Mouse (Mus musculus): ENCODE measurements around the gene Nudt2. TPM values are rescaled to one million over a fixed set of nuclear protein-coding genes. Genes with fewer than 3 reads are reported as not detected.
"Not testable (repeated sequence)": the region's sequence is repeated elsewhere in the genome, so short reads cannot be mapped to it uniquely, and the experiment has no call there.

Nudt2 gene
- 72.5 and 82.6 TPM in 2 replicates for polyA plus RNA-seq (2014; fragmentation: Nextera tagmentation; extraction: Ambion mirVana)

DNA sequence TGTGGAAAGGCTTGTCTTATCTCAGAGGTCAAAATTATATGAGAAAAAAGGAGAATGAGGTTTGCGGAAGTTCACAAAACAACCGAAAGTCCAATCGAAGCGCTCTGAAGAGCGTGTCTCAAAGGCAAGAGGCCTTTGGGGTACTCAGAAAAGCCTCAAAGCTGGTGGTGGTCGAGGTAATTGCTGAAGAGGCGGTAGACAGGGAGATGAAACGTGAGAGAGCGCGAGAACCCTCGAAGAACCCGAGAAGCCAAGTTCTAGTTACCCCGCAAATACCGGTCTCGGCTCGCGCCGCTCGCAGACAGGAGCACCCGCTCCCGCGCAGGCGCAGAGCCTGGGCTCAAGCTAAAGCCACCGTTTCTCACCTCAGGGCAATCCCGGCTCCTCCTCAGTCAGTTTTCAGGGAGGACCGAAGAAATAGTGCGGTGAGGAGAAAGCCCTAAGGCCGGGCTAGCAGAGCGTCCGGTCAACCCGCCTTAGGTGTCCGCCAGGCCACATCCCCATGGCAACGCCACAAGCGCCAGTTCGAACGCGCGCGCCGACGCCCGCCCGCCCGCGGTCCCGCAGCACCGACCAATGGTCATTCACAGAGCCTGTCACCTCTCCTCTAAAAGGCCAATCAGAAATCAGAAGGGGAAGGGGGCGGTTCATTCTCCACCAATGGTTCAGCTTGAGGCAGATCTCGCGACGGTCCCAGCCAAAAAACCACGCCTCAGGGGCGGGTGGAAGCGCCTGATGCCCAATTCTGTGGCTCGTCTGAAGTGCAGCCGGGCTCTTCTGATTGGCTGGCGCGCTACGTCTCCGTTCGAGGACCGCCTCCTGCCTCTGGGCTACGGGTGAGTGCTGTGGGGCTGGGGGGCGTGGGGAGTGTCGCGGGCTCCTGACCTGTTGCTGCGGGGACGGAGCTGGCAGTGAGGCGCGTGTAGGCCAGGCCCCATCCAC, at the start of gene Nudt2, which contains the start of gene Kif24:
Gene Nudt2 (plus strand): TSS at position 807 of the 942 bp plus-strand sequence.
Gene Kif24 (minus strand): TSS at position 543 of the 942 bp plus-strand sequence.
- Histone ChIP-seq H3K27me3 (ENCODE audit: control insufficient read depth, insufficient read depth, low read length) (no peaks in the 10 kb centered on the region), H3K9ac (peak within 1 kb of the TSS; percentile 74), H3K9me3 (ENCODE audit: control insufficient read depth, low read length) (no peaks in the 10 kb centered on the region), H3K4me3 (replicated peaks; ENCODE audit: low read length) (peak within 1 kb of the TSS; percentile 67), H3K4me1 (replicated peaks; ENCODE audit: control insufficient read depth, insufficient read depth, low read length) (peaks cover 5% of the 10 kb centered on the region), H3K4me2 (replicated peaks) (peak within 1 kb of the TSS; percentile 53), H3K36me3 (replicated peaks; ENCODE audit: control insufficient read depth, insufficient read depth) (no peaks in the 10 kb centered on the region), H3K27ac (peak within 1 kb of the TSS; percentile 44)
- DNase-seq (ENCODE audit: low spot score) (peak; percentile 99), ATAC-seq (ENCODE audit: low FRiP score) (peak; percentile 98)
- WGBS: under 1% methylated on average over 70 of the region's 70 CpGs

DNA sequence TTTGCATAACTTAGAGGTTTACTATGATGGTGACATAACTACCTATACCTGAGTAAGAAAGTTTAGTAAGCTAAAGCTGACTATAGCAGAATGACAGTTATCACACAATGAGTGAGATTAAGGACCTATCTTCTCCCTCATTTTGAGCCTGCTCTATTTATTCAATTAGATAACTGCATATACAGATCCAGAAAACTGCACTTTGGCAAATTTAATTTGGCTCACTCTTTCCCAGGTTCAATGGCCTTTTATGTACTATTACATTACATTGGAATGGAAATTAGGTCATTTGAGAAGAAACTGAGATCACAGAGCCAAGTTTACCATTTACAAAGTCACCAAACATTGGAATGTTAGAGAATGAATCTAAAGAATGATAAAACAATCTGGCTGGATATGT, 48.0 kb upstream of the Nudt2 start:
- Histone ChIP-seq H3K27me3 (ENCODE audit: control insufficient read depth, insufficient read depth, low read length) (no peaks in the 10 kb centered on the region), H3K4me1 (replicated peaks; ENCODE audit: control insufficient read depth, insufficient read depth, low read length) (no peaks in the 10 kb centered on the region)

DNA sequence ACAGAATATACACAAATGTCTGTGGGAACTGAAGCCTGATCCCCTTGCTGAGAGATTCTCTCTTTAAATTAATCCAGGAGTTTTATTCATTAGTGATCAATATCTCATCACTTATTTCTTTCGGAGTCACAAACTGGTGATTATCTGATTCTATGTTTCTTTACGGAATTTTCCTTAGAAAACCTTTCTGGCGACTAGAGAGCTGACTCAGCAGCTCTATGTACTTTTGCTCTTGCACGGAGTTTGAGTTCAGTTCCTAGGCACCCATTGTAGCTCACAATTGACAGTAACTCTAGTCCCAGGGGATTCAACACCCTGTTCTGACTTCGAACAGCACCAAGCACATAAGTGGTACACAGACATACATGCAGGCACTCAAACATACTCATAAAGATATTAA, 26.0 kb upstream of the Nudt2 start:
- no peaks in the 10 kb centered on the region for H3K36me3 ChIP-seq (replicated peaks; ENCODE audit: control insufficient read depth, insufficient read depth)
- H3K4me2 ChIP-seq (replicated peaks): no peak overlapping the region
- H3K9me3 ChIP-seq (ENCODE audit: control insufficient read depth, low read length): no peaks in the 10 kb centered on the region
- no peaks in the 10 kb centered on the region for H3K27me3 ChIP-seq (ENCODE audit: control insufficient read depth, insufficient read depth, low read length)
- H3K4me3 ChIP-seq (replicated peaks; ENCODE audit: low read length): no peak overlapping the region
- H3K4me1 ChIP-seq (replicated peaks; ENCODE audit: control insufficient read depth, insufficient read depth, low read length): no peaks in the 10 kb centered on the region
- 89% methylated on average over 5 of the region's 5 CpGs for WGBS
- H3K27ac ChIP-seq: no peak overlapping the region
- ATAC-seq (ENCODE audit: low FRiP score) (no peak), DNase-seq (ENCODE audit: low spot score) (no peak)
- H3K9ac ChIP-seq: no peak overlapping the region

More for the DNA sequence above, 48.0 kb upstream of the Nudt2 start:
- H3K9me3 ChIP-seq (ENCODE audit: control insufficient read depth, low read length): no peaks in the 10 kb centered on the region
- no peak for DNase-seq (ENCODE audit: low spot score)
- H3K27ac ChIP-seq: no peak overlapping the region
- no peak overlapping the region for H3K4me3 ChIP-seq (replicated peaks; ENCODE audit: low read length)
- no peak for ATAC-seq (ENCODE audit: low FRiP score)
- no peaks in the 10 kb centered on the region for H3K36me3 ChIP-seq (replicated peaks; ENCODE audit: control insufficient read depth, insufficient read depth)
- H3K9ac ChIP-seq: no peak overlapping the region
- no peak overlapping the region for H3K4me2 ChIP-seq (replicated peaks)

DNA sequence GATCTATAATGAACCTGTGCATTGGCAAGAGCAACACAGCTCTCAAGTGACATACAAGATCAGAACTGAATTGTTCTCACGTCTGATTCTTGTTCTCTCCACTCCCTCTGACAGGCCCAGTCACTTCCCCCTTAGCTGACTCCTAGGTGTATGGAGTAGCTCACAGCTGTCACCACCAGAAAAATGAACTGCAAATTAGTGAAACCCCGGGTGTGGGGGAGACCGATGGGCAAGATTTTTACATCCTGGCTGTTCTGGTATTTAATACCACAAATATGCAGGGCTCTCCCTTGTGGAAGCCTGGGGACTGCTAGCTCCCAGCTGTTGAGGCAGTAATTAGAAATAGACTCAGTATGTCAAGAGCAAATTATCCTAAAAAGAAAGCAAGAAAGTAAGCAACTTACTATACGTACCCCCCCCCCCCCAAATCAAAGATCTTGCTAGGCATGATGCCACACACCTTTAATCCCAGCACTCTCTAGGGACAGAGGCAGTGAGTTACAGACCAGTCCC, 22.1 kb upstream of the Nudt2 start:
- no peak overlapping the region for H3K9ac ChIP-seq
- no peak overlapping the region for H3K4me2 ChIP-seq (replicated peaks)
- no peak for ATAC-seq (ENCODE audit: low FRiP score)
- H3K4me1 ChIP-seq (replicated peaks; ENCODE audit: control insufficient read depth, insufficient read depth, low read length): no peaks in the 10 kb centered on the region
- H3K27ac ChIP-seq: no peak overlapping the region
- no peak for DNase-seq (ENCODE audit: low spot score)
- H3K36me3 ChIP-seq (replicated peaks; ENCODE audit: control insufficient read depth, insufficient read depth): no peaks in the 10 kb centered on the region
- no peaks in the 10 kb centered on the region for H3K27me3 ChIP-seq (ENCODE audit: control insufficient read depth, insufficient read depth, low read length)
- no peak overlapping the region for H3K4me3 ChIP-seq (replicated peaks; ENCODE audit: low read length)
- 82% methylated on average over 4 of the region's 4 CpGs for WGBS
- no peaks in the 10 kb centered on the region for H3K9me3 ChIP-seq (ENCODE audit: control insufficient read depth, low read length)

DNA sequence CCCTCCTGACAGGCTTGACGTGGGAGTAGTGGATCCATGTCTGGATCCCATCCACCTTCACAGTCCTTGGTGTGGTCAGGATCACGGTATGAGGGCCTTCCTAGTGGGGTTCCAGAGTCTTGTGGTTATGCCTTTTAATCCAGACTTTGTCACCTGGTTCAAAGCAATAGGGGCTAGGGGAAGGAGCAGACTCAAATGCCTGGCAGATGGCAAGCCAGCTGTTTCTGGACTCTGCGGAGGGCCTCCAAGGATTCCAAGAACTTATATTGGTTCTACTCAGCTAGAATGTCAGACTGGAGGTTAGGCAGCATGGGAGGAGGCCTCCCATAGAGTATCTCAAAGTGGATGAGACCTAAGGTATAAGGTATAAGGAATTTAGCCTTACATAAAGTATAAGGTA, 17.4 kb upstream of the Nudt2 start:
- no peaks in the 10 kb centered on the region for H3K27me3 ChIP-seq (ENCODE audit: control insufficient read depth, insufficient read depth, low read length)
- DNase-seq (ENCODE audit: low spot score): no peak
- no peaks in the 10 kb centered on the region for H3K4me1 ChIP-seq (replicated peaks; ENCODE audit: control insufficient read depth, insufficient read depth, low read length)
- H3K9ac ChIP-seq: no peak overlapping the region
- WGBS: 96% methylated on average over 3 of the region's 3 CpGs
- no peak overlapping the region for H3K4me3 ChIP-seq (replicated peaks; ENCODE audit: low read length)
- ATAC-seq (ENCODE audit: low FRiP score): no peak
- no peaks in the 10 kb centered on the region for H3K36me3 ChIP-seq (replicated peaks; ENCODE audit: control insufficient read depth, insufficient read depth)
- no peak overlapping the region for H3K27ac ChIP-seq
- H3K4me2 ChIP-seq (replicated peaks): no peak overlapping the region
- no peaks in the 10 kb centered on the region for H3K9me3 ChIP-seq (ENCODE audit: control insufficient read depth, low read length)

DNA sequence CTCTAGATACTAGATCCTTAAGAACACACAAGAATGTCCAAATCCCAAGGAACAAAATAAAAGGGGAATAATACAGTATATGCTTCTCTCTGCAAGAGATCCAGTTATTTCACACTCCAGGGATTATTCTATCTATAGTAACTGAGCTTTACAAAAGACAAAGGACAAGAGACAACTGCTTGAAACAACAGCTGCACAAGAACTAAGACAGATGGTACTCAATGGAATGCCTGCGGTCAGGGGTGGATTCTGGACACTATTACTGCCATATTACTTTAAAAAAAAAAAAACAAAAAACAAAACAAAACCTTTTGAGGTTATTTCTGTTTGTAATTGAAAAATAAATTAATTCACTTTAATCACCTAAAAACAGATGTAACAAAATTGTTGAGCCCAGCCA, 4.3 kb upstream of the Nudt2 start:
- H3K27ac ChIP-seq: no peak overlapping the region
- WGBS: 95% methylated on average over 1 of the region's 1 CpGs
- no peak overlapping the region for H3K9ac ChIP-seq
- H3K27me3 ChIP-seq (ENCODE audit: control insufficient read depth, insufficient read depth, low read length): no peaks in the 10 kb centered on the region
- H3K4me3 ChIP-seq (replicated peaks; ENCODE audit: low read length): no peak overlapping the region
- no peak for DNase-seq (ENCODE audit: low spot score)
- no peaks in the 10 kb centered on the region for H3K9me3 ChIP-seq (ENCODE audit: control insufficient read depth, low read length)
- no peaks in the 10 kb centered on the region for H3K36me3 ChIP-seq (replicated peaks; ENCODE audit: control insufficient read depth, insufficient read depth)
- peaks cover 5% of the 10 kb centered on the region for H3K4me1 ChIP-seq (replicated peaks; ENCODE audit: control insufficient read depth, insufficient read depth, low read length)
- H3K4me2 ChIP-seq (replicated peaks): no peak overlapping the region
- no peak for ATAC-seq (ENCODE audit: low FRiP score)

DNA sequence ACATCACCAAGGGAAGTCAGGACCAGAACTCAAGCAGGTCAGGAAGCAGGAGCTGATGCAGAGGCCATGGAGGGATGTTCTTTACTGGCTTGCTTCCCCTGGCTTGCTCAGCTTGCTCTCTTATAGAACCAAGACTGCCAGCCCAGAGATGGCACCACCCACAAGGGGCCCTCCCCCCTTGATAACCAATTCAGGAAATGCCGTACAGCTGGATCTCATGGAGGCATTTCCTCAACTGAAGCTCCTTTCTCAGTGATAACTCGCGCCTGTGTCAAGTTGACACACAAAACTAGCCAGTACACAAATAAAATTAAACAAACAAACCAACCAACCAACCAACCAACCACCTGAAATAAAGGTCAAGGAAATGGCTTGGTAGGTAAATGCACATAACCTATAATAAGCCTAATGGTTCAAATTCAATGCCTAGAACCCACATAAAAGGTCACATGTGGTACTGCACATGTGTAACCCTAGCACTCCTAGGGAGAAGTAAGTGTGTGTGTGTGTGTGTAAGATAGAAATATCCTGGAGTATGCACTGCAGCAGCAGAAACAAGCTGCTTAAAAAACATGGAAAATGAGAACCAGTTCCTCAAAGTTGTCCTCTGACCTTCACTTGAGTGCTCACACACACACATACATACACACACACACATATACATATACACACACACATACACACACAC, 1.8 kb upstream of the Nudt2 start:
- not testable (repeated sequence) for DNase-seq (ENCODE audit: low spot score); H3K36me3 ChIP-seq (replicated peaks; ENCODE audit: control insufficient read depth, insufficient read depth); ATAC-seq (ENCODE audit: low FRiP score); H3K4me1 ChIP-seq (replicated peaks; ENCODE audit: control insufficient read depth, insufficient read depth, low read length); H3K4me3 ChIP-seq (replicated peaks; ENCODE audit: low read length); H3K9ac ChIP-seq; H3K27me3 ChIP-seq (ENCODE audit: control insufficient read depth, insufficient read depth, low read length); H3K27ac ChIP-seq; H3K9me3 ChIP-seq (ENCODE audit: control insufficient read depth, low read length)
- H3K4me2 ChIP-seq (replicated peaks): peak overlapping the region; percentile 53
- WGBS: 90% methylated on average over 3 of the region's 3 CpGs

DNA sequence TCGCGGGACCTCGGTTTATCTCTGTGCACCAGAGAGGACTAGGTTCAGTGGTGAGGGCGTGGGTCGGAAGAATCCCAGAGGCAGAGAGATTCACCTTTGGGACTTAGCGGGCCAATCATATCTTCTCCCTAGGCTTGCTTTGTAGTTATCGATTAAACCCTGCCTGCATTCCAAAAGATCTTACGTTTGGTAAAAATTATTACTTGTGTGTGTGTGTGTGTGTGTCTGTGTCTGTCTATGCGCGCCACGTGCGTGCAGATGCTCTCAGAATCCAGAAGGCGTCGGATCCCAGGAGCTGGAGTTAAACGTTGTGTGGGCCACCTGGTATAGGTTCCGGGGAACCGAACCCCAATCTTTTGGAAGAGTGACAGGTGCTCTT, 325 bp downstream of the Nudt2 start:
- Histone ChIP-seq H3K9me3 (ENCODE audit: control insufficient read depth, low read length) (no peaks in the 10 kb centered on the region), H3K27ac (peak overlapping the region; percentile 44; the same call in 1 of the 2 replicates), H3K4me3 (replicated peaks; ENCODE audit: low read length) (peak overlapping the region; percentile 67), H3K4me2 (replicated peaks) (peak overlapping the region; percentile 52), H3K9ac (peak overlapping the region; percentile 74), H3K36me3 (replicated peaks; ENCODE audit: control insufficient read depth, insufficient read depth) (no peaks in the 10 kb centered on the region), H3K27me3 (ENCODE audit: control insufficient read depth, insufficient read depth, low read length) (no peaks in the 10 kb centered on the region), H3K4me1 (replicated peaks; ENCODE audit: control insufficient read depth, insufficient read depth, low read length) (peaks cover 5% of the 10 kb centered on the region)
- ATAC-seq (ENCODE audit: low FRiP score) (no peak; the same call in 1 of the 2 replicates), DNase-seq (ENCODE audit: low spot score) (peak; percentile 51)
- 5% methylated on average over 17 of the region's 17 CpGs for WGBS

DNA sequence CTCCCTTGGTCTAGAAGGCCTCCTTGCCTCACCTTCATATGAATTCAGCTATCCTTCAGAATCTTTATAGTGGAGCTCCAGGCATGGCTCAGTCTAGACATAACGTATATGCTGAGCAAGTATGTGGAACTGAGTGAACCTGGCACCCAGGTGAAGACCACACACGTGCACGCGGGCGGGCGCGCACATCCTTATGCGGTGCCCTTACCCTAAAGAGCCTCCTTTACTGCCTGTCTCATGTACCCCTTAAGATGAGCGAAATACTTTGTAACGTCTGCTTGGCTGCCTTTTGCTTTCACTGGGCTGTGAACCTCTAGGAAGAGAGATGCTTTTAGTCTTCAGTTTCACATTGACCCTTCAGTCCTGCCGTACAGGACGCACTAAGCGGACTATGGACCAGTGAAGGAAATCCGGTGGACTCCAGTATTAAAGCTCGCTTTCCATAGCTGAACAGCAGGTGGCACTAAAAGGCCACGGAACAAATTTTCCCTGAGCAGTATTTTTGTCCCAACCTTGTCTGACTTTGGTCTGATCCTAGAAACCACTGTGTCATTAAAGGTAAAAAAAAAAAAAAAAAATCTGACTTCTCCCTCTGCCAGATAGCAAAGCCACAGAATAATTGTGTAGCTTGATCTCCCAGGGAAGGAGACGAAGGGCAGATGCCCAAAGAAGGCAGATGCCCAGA, 3.6 kb downstream of the Nudt2 start:
- no peaks in the 10 kb centered on the region for H3K9me3 ChIP-seq (ENCODE audit: control insufficient read depth, low read length)
- H3K27ac ChIP-seq: no peak overlapping the region
- no peaks in the 10 kb centered on the region for H3K36me3 ChIP-seq (replicated peaks; ENCODE audit: control insufficient read depth, insufficient read depth)
- no peak for ATAC-seq (ENCODE audit: low FRiP score)
- H3K4me1 ChIP-seq (replicated peaks; ENCODE audit: control insufficient read depth, insufficient read depth, low read length): peaks cover 5% of the 10 kb centered on the region
- DNase-seq (ENCODE audit: low spot score): peak; percentile 86
- H3K4me3 ChIP-seq (replicated peaks; ENCODE audit: low read length): no peak overlapping the region
- no peak overlapping the region for H3K4me2 ChIP-seq (replicated peaks)
- H3K9ac ChIP-seq: no peak overlapping the region
- 58% methylated on average over 17 of the region's 17 CpGs for WGBS
- H3K27me3 ChIP-seq (ENCODE audit: control insufficient read depth, insufficient read depth, low read length): no peaks in the 10 kb centered on the region
